Mouse (Mus musculus): ENCODE data around the gene Hesx1. TPM values are rescaled to one million over a fixed set of nuclear protein-coding genes. Genes with fewer than 3 reads are reported as not detected.
A peak's percentile ranks its signal among the peaks of the same experiment; 100 is the strongest.

Gene Hesx1
- total RNA-seq, 2 experiments from 2014 or later: not detected

DNA sequence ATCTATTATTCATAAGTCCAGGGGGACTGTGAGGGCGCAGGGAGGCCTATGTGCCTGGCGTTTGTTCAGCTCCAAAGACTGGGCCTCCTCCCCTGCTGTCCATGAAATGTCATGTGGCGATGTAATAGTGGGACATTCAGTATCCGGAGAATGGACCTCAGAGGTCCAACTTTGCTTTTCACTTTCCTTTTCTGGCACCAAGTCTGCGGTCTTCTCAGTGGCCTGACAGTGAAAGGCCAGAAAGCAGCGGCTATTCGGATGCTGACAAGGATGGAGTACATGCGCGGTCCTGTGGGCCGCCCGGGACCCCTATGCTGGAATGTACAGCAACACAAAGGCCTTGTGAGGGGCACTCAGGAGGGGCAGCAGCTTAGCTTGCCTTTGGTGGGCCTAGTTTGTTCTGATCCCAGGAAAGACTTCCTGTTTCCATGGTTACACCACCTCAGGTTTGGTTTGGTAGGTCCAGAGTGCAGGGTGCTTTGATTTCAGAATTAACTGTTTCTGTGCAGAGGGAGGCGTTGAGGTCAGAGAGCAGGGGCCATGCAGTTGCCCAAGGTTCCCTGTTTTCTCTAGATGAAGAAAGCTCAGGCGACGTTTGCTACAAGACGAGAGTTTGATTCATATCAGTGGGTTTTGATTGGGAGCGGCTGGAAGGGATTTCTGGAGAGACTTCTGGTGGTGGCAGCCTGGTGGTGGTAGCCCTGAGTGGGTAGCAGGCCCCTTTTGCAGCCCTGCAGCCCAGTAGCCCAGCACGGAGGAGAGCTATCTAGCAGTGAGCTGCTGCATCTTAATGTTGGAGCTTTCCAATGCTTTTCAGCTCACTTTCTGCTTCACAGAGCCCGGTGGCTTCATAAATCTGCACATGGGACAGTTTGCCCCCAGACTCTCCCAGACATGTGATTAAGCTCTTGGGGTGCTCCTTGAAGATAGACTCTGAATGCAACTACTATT lies 56.6 kb downstream of the Hesx1 start:
- peak; percentile 30 for DNase-seq
- intact Hi-C loops (cut with DNase I): no loop called here

DNA sequence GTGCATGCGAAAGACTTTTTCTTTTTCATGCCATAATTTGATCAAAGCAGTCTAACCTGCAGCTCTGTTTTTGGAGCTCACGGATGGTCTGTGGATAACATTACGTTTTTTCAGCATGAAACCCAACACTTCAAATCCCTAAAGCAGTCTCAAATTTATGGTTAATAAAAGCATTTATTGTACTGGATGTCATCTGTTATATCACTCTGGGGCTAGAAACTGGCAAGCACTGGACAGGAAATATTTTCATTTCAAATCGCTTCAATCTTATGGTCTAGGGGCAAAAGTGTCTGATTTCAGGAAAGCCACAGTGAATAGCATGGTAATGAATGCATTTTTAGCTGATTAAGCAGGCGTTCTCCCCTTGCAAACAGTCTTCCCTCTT lies 57.3 kb downstream of the Hesx1 start:
- intact Hi-C loops (cut with DNase I): no loop called here
- no peak for DNase-seq

Other genes with a start within 250 kb of the Hesx1 start
- not detected for gene Asb14, start 99.9 kb upstream of the Hesx1 start, total RNA-seq (2021)
- gene Appl1, start 23.2 kb upstream of the Hesx1 start, total RNA-seq (2021): 10 to 100 TPM; 60.6 to 70.6 TPM
- gene Il17rd, start 44.5 kb downstream of the Hesx1 start, total RNA-seq (2021): 1 to 10 TPM; 4.7 to 5.4 TPM
- gene Arhgef3, start 120.5 kb downstream of the Hesx1 start, total RNA-seq (2021): 10 to 100 TPM; 20.1 to 20.9 TPM